Mouse (Mus musculus): ENCODE results near the gene Acyp2. TPM values are rescaled to one million over a fixed set of nuclear protein-coding genes. Genes with fewer than 3 reads are reported as not detected.

Acyp2 gene
- polyA plus RNA-seq, 1 experiment from 2014 or later: 6.1 TPM

DNA sequence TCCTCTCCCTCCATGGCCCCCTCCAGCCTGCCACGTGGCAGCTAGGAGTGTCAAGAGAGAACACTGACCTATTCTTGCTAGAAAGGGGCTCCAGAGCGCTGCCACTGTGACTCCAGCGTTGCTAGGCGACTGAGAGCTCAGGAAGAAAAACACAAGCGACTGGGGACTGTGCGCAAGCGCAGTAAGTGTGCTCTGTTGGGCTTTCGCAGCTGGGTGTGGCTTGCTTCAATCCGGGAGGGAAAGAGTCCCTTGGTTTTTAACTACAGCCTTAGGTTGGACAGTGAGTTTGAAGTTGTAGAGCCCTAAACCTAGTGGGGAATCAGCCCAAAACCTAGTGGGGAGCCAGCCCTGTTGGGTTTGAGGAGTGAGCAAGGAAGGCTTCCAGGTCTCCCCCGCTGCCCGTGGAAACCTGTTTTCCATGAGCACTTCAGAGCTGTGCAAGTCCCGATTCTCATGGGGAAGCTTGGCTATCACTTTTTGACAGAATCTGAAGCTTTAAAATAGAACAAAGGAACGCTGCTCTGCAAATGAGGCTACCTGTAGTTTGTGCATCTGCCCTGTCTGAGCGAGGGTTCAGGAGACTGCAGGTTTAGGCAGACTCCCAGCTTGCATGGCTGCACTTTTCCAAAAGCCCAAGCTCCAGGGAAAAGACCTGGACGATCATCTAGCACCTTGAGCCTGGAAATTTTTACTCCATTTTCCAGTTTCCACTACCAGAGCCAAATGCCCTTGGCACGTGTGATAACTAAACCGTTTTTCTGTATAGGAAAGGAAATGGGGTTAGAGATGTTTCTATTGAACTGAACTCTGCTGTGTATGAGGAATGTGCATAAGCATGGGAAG, 177.4 kb downstream of the Acyp2 start, which contains the start of gene 4930505A04Rik:
4930505A04Rik (minus strand) TSS at position 77 of the 843 bp plus-strand sequence.
- no peaks in the 10 kb centered on the region for H3K36me3 ChIP-seq
- H3K27me3 ChIP-seq: no peaks in the 10 kb centered on the region
- peak within 1 kb of the TSS; percentile 85 for H3K27ac ChIP-seq
- H3K9me3 ChIP-seq: no peaks in the 10 kb centered on the region
- peak within 1 kb of the TSS; percentile 74 for H3K9ac ChIP-seq
- 6% methylated on average over 17 of the region's 17 CpGs for WGBS
- H3K4me2 ChIP-seq: peak within 1 kb of the TSS; percentile 76
- H3K4me3 ChIP-seq: peak within 1 kb of the TSS; percentile 53
- ATAC-seq (ENCODE audit: insufficient number of reproducible peaks, insufficient read depth, low FRiP score, low TSS enrichment, low read depth): peak; percentile 82
- H3K4me1 ChIP-seq: peaks cover 12% of the 10 kb centered on the region; the same call in 1 of the 2 replicates

- ATAC-seq (ENCODE audit: insufficient number of reproducible peaks, insufficient read depth, low FRiP score, low TSS enrichment, low read depth): no peak
- no peaks in the 10 kb centered on the region for H3K36me3 ChIP-seq
- no peaks in the 10 kb centered on the region for H3K27me3 ChIP-seq
- peak overlapping the region; percentile 85 for H3K27ac ChIP-seq
- H3K9ac ChIP-seq: peak overlapping the region; percentile 74
- no peaks in the 10 kb centered on the region for H3K9me3 ChIP-seq
- no peak overlapping the region; the same call in 1 of the 2 replicates for H3K4me3 ChIP-seq
- 61% methylated on average over 8 of the region's 8 CpGs for WGBS
- peaks cover 12% of the 10 kb centered on the region; the same call in 1 of the 2 replicates for H3K4me1 ChIP-seq
- peak overlapping the region; percentile 76 for H3K4me2 ChIP-seq
Measured at GRCm38 (mm10) chr11:30471187-30471586, 178.2 kb downstream of the Acyp2 start.

Other genes with a start within 250 kb of the Acyp2 start
- not detected in 2 replicates for gene 4930505A04Rik, start 177.8 kb downstream of the Acyp2 start, polyA plus RNA-seq (2015; fragmentation: Nextera tagmentation; extraction: Ambion mirVana)
- gene Psme4, start 122.1 kb upstream of the Acyp2 start, polyA plus RNA-seq (2015; fragmentation: Nextera tagmentation; extraction: Ambion mirVana): 25.0 and 28.7 TPM in 2 replicates
- 0.54 and 0.94 TPM in 2 replicates for gene Gpr75, start 235.8 kb upstream of the Acyp2 start, polyA plus RNA-seq (2015; fragmentation: Nextera tagmentation; extraction: Ambion mirVana)
- gene Asb3, start 235.8 kb upstream of the Acyp2 start, polyA plus RNA-seq (2015; fragmentation: Nextera tagmentation; extraction: Ambion mirVana): 35.1 and 38.5 TPM in 2 replicates

All from embryonic facial prominence, embryonic 13.5 days (tissue).